Mouse (Mus musculus): ENCODE measurements around the gene Ctnna3. TPM values are rescaled to one million over a fixed set of nuclear protein-coding genes. Genes with fewer than 3 reads are reported as not detected.

Gene Ctnna3
- polyA plus RNA-seq (2012; rRNA removed): 0.26 and 0.28 TPM in 2 replicates

DNA sequence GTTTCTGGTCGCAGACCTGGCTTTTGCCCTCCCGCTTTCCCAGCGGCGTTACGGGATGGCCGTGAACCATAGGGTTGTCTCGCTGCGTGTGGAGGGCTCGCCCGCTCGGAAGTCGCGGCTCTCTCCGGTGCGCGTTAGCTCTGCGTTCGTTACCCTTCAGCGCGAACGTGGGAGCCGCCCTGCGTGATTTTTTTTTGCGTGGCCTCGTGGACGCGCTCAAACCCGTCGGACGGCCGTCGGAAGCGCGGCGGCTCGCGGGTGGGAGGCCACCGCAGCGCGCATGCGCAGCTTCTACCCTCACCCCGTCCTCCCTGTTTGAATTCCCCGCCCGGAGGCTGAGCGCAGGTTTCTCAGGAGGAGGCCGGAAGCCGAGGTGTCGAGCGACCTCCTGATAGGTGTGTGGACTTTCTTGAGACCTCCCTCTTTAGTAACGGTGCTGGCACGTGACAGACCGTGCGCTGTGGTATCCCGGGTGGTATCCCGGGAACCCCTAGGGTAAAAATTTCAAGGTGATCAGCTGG, at the start of gene Ctnna3:
TSS of gene Ctnna3 (plus strand) at position 314 of the 521 bp plus-strand sequence.

DNA sequence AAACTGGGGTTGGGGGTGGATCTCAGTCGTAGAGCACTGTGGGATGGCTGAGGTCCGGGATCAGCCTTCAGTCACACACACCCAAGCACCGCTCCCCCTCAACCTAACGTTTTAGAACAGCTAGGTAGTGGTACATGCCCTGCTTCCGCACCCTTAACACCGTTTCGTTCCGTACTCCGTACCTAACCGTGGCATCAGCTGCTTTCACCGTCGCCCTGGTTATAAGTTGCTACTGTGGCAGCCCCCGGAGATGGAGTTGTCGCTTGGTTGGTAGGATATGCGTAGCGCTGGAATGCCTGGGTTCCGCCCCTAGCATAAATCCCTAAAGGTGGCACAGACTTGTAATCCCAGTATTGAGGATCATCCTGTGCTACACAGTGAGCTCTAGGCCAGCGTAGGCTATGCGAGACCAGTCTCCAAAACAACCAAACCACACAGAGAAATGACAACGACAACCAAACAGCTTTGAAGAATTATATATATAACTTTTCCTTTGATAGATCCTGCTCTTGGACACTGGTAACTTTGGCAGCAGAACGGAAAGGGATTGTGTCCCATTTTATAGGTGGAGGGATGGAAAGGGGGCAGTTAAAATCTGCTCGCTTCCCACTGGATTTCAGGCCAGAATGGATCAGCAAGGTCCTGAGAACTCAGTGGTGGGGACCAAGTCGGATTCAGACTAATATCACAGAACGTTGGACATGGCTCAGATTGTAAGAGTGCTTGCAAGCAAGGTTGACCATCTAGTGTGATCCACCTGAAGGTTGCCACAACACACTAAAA, 48.2 kb upstream of the Ctnna3 start, which contains the start of gene Sirt1:
TSS of gene Sirt1 (minus strand) at position 207 of the 783 bp plus-strand sequence.

DNA sequence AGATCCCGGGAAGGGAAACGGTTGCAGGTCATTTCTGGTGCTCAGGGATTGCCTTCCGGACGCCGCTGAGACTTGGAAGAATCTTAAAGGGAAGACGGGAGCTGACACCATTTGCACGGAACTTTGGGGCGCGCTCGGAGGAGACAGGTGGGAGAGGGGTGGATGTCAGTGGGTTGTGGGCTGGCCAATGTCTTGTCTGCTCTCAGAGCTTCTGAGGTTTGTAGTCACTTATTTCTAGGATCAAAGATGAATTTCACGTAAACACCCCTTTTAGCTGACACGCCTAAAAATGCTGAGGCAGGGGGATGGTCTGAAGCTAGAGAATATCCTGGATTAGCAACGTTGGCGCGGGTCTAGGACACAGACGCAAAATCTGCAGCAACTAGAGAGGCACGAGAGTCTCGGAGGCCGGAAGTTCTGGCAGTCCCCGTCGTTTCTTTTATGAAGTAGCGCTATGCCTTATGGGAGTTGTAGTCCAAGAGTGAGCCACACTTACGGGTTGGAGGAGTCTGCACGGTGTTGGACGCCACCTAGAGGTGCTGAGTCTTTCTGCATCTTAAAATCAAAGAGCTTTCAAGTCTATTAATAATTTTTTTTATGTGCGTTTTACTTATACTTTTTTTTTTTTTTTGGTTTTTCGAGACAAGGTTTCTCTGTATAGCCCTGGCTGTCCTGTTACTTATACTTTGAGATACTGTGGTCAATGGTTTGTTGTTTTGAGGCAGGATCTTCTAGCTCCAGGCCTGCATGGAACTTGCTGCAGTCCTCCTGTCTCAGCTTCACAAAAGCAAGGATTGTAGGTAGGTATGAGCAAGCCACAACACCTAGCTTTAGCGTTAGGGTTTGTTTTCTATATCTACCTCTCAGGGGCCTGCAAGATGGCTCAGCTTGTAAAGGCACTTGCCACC, 47.3 kb upstream of the Ctnna3 start, which contains the start of gene Dnajc12:
TSS of gene Dnajc12 (plus strand) at position 72 of the 908 bp plus-strand sequence.

DNA sequence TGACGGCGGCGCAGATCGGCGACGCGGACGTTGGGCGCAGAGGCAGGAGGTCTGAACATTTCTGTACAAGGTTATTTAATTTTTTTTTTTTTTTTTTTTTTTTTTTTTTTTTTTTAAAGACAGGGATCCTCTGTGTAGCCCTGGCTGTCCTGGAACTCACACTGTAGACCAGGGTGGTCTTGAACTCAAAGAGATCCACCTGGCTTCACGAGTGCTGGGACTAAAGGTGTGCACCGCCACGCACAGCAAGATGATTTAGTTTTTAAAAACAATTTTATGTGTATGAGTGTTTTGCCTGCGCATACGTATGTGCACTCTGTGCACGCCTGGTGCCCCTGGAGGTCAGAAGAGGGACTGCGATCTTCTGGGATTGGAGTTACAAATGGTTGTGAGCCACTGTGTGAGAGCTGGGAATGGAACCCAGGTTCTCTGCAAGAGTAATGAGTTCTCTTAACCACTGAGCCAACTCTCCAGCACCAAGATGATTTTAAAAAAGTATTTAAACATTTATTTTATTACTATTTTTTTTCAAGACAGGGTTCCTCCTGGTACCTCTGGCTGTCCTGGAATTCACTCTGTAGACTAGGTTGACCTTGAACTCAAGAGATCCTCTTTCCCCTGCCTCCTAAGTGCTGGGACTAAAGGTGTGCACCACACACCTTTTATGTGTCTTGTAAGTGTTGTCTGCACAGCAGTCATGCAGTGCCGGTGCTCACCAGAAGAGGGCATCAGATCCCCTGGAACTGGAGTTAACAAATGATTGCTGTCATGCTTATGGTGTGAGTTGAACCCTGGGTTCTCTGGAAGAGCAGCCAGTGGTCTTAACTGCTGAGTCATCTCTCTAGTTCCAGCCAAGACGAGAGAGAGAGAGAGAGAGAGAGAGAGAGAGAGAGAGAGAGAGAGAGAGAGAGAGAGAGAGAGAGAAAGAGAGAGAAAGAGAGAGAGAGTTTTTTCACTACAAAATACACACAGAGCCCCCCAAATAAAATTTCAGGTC, 7.9 kb upstream of the Ctnna3 start, which contains the start of gene Gm7075:
TSS of gene Gm7075 (minus strand) at position 51 of the 997 bp plus-strand sequence.

DNA sequence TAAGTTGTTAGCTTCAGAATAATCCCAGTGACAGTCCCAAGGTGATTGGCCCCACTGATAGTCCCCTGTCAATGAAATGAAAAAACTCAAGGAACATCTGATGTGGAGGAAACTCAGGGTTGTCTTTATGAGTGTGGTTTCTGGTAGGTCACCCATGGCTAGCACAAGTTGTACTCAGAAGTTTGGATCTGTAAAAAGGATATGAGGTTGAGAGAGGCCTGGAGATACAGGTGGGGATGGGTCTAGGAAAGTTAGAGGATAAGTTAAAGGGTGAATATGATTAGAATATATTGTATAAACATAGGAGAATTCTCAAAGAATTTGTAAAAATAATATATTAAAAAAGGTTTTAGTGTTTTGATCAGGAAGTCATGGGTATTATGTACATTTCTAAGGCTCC, 497.4 kb downstream of the Ctnna3 start, which contains the start of gene Gm10118:
TSS of gene Gm10118 (minus strand) at position 101 of the 400 bp plus-strand sequence.

DNA sequence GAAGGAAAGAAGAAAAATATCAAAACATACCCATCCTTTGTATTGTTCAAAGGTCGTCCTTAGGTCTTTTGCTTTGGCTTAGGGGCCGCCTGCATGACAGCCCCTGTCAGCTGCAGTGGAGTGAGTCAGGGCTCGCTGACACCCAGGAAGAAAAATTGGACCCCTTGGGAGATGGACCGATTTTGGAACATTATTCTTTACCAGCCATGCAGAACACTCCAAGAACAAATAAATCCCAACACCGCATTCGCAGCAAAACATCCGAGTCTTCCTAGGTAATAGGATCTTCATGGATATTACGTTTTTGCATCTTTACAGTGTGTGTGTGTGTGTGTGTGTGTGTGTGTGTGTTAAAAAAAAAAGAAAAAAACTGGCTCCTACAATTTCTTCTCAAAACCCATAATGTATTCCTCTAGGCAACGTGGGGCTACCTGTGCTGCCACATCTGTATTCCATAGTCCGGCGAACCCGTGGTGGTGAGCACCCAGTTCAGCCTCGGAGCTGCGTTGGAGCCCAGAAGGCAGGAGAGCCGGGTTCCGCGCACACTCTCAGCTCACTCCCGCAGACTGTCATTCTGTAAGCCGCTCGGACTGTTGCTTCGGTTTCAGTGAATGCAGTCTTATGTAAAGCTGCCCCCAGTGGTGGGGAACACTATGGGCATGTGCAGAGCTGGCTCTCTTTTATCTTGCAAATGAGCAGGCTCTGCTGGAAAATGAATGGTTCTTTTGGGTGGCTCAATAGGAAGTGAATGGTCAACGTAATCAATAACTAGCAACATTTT, 660.0 kb downstream of the Ctnna3 start, which contains the start of gene Lrrtm3:
TSS of gene Lrrtm3 (minus strand) at position 598 of the 781 bp plus-strand sequence.

Other genes starting within 250 kb of the Ctnna3 start
- 0.13 and 0.14 TPM in 2 replicates for gene Mypn, start 226.1 kb upstream of the Ctnna3 start, polyA plus RNA-seq (2012; rRNA removed)
- gene Herc4, start 186.3 kb upstream of the Ctnna3 start, polyA plus RNA-seq (2012; rRNA removed): 10.5 and 11.1 TPM in 2 replicates
- gene Sirt1, start 48.4 kb upstream of the Ctnna3 start, polyA plus RNA-seq (2012; rRNA removed): 3.3 and 4.5 TPM in 2 replicates
- gene Dnajc12, start 47.7 kb upstream of the Ctnna3 start, polyA plus RNA-seq (2012; rRNA removed): 0.64 and 1.6 TPM in 2 replicates
- gene Gm7075, start 8.3 kb upstream of the Ctnna3 start, polyA plus RNA-seq (2012; rRNA removed): not detected in 2 replicates